Mouse (Mus musculus): ENCODE measurements around the gene Numbl. TPM values are rescaled to one million over a fixed set of nuclear protein-coding genes. Genes with fewer than 3 reads are reported as not detected.

The Numbl gene
- polyA plus RNA-seq, 1 experiment: 11.7 TPM

GRCm38 (mm10) chr7:27260856-27261255, 2.6 kb downstream of the Numbl start:
- peaks cover 5% of the 10 kb centered on the region for H3K79me2 ChIP-seq (ENCODE audit: control insufficient read depth, insufficient read depth)
- no peaks in the 10 kb centered on the region for H3K27me3 ChIP-seq (ENCODE audit: control insufficient read depth, insufficient read depth, insufficient read length)
- TF ChIP-seq CEBPB (IDR thresholded peaks at IDR 0.05; ENCODE audit: low read depth) (no peak), CTCF (IDR thresholded peaks at IDR 0.05; ENCODE audit: control insufficient read depth, insufficient read depth, insufficient read length) (no peak), MYOG (IDR thresholded peaks at IDR 0.05; ENCODE audit: control insufficient read depth, extremely low read depth, insufficient read length) (no peak), USF1 (IDR thresholded peaks at IDR 0.05; ENCODE audit: low read depth) (no peak), MAX (IDR thresholded peaks at IDR 0.05) (no peak), MYOD1 (IDR thresholded peaks at IDR 0.05; ENCODE audit: control insufficient read depth, insufficient read length, low read depth) (no peak), FOSL1 (IDR thresholded peaks at IDR 0.05; ENCODE audit: insufficient read depth, low read length, poor library complexity, severe bottlenecking) (no peak)
- no peak overlapping the region for H3ac ChIP-seq (ENCODE audit: control insufficient read depth, insufficient read length, low read depth)
- no peaks in the 10 kb centered on the region for H3K36me3 ChIP-seq (ENCODE audit: control insufficient read depth, insufficient read depth)
- H3K79me3 ChIP-seq (ENCODE audit: low read depth): no peaks in the 10 kb centered on the region
- H3K4me3 ChIP-seq (ENCODE audit: insufficient read depth, poor library complexity, severe bottlenecking): no peak overlapping the region

GRCm38 (mm10) chr7:27261888-27262287, 3.7 kb downstream of the Numbl start:
- no peaks in the 10 kb centered on the region for H3K36me3 ChIP-seq (ENCODE audit: control insufficient read depth, insufficient read depth)
- H3K4me3 ChIP-seq (ENCODE audit: insufficient read depth, poor library complexity, severe bottlenecking): no peak overlapping the region
- no peak for TF ChIP-seq USF1 (IDR thresholded peaks at IDR 0.05; ENCODE audit: low read depth)
- TF ChIP-seq MYOG (IDR thresholded peaks at IDR 0.05; ENCODE audit: control insufficient read depth, extremely low read depth, insufficient read length): no peak
- no peak for TF ChIP-seq CEBPB (IDR thresholded peaks at IDR 0.05; ENCODE audit: low read depth)
- TF ChIP-seq FOSL1 (IDR thresholded peaks at IDR 0.05; ENCODE audit: insufficient read depth, low read length, poor library complexity, severe bottlenecking): no peak
- TF ChIP-seq MAX (IDR thresholded peaks at IDR 0.05): no peak
- no peak for TF ChIP-seq MYOD1 (IDR thresholded peaks at IDR 0.05; ENCODE audit: control insufficient read depth, insufficient read length, low read depth)
- TF ChIP-seq CTCF (IDR thresholded peaks at IDR 0.05; ENCODE audit: control insufficient read depth, insufficient read depth, insufficient read length): no peak
- H3K79me2 ChIP-seq (ENCODE audit: control insufficient read depth, insufficient read depth): peaks cover 5% of the 10 kb centered on the region
- no peak overlapping the region for H3ac ChIP-seq (ENCODE audit: control insufficient read depth, insufficient read length, low read depth)
- H3K79me3 ChIP-seq (ENCODE audit: low read depth): no peaks in the 10 kb centered on the region
- no peaks in the 10 kb centered on the region for H3K27me3 ChIP-seq (ENCODE audit: control insufficient read depth, insufficient read depth, insufficient read length)

GRCm38 (mm10) chr7:27264761-27265160, 6.5 kb downstream of the Numbl start:
- Histone ChIP-seq H3K36me3 (ENCODE audit: control insufficient read depth, insufficient read depth) (no peaks in the 10 kb centered on the region), H3K4me3 (ENCODE audit: insufficient read depth, poor library complexity, severe bottlenecking) (no peak overlapping the region), H3K27me3 (ENCODE audit: control insufficient read depth, insufficient read depth, insufficient read length) (no peaks in the 10 kb centered on the region), H3K79me2 (ENCODE audit: control insufficient read depth, insufficient read depth) (peaks cover 5% of the 10 kb centered on the region), H3K79me3 (ENCODE audit: low read depth) (no peaks in the 10 kb centered on the region), H3ac (ENCODE audit: control insufficient read depth, insufficient read length, low read depth) (no peak overlapping the region)
- TF ChIP-seq MYOD1 (IDR thresholded peaks at IDR 0.05; ENCODE audit: control insufficient read depth, insufficient read length, low read depth): no peak
- no peak for TF ChIP-seq FOSL1 (IDR thresholded peaks at IDR 0.05; ENCODE audit: insufficient read depth, low read length, poor library complexity, severe bottlenecking)

GRCm38 (mm10) chr7:27266515-27267128, 8.4 kb downstream of the Numbl start:
- Histone ChIP-seq H3K4me3 (ENCODE audit: insufficient read depth, poor library complexity, severe bottlenecking) (no peak overlapping the region), H3K36me3 (ENCODE audit: control insufficient read depth, insufficient read depth) (no peaks in the 10 kb centered on the region), H3K79me2 (ENCODE audit: control insufficient read depth, insufficient read depth) (no peaks in the 10 kb centered on the region), H3K79me3 (ENCODE audit: low read depth) (no peaks in the 10 kb centered on the region), H3K27me3 (ENCODE audit: control insufficient read depth, insufficient read depth, insufficient read length) (no peaks in the 10 kb centered on the region), H3ac (ENCODE audit: control insufficient read depth, insufficient read length, low read depth) (no peak overlapping the region)
- TF ChIP-seq MAX (IDR thresholded peaks at IDR 0.05) (no peak), MYOD1 (IDR thresholded peaks at IDR 0.05; ENCODE audit: control insufficient read depth, insufficient read length, low read depth) (no peak), FOSL1 (IDR thresholded peaks at IDR 0.05; ENCODE audit: insufficient read depth, low read length, poor library complexity, severe bottlenecking) (no peak), MYOG (IDR thresholded peaks at IDR 0.05; ENCODE audit: control insufficient read depth, extremely low read depth, insufficient read length) (no peak), USF1 (IDR thresholded peaks at IDR 0.05; ENCODE audit: low read depth) (no peak), CEBPB (IDR thresholded peaks at IDR 0.05; ENCODE audit: low read depth) (no peak), CTCF (IDR thresholded peaks at IDR 0.05; ENCODE audit: control insufficient read depth, insufficient read depth, insufficient read length) (no peak)

GRCm38 (mm10) chr7:27271423-27271822, 13.2 kb downstream of the Numbl start:
- no peak for TF ChIP-seq MYOD1 (IDR thresholded peaks at IDR 0.05; ENCODE audit: control insufficient read depth, insufficient read length, low read depth)
- Histone ChIP-seq H3K27me3 (ENCODE audit: control insufficient read depth, insufficient read depth, insufficient read length) (no peaks in the 10 kb centered on the region), H3K36me3 (ENCODE audit: control insufficient read depth, insufficient read depth) (no peaks in the 10 kb centered on the region), H3ac (ENCODE audit: control insufficient read depth, insufficient read length, low read depth) (no peak overlapping the region), H3K4me3 (ENCODE audit: insufficient read depth, poor library complexity, severe bottlenecking) (no peak overlapping the region), H3K79me2 (ENCODE audit: control insufficient read depth, insufficient read depth) (no peaks in the 10 kb centered on the region), H3K79me3 (ENCODE audit: low read depth) (no peaks in the 10 kb centered on the region)

GRCm38 (mm10) chr7:27273739-27274351, 15.6 kb downstream of the Numbl start:
- Histone ChIP-seq H3K4me3 (ENCODE audit: insufficient read depth, poor library complexity, severe bottlenecking) (no peak overlapping the region), H3K79me3 (ENCODE audit: low read depth) (no peaks in the 10 kb centered on the region), H3K79me2 (ENCODE audit: control insufficient read depth, insufficient read depth) (no peaks in the 10 kb centered on the region), H3K36me3 (ENCODE audit: control insufficient read depth, insufficient read depth) (no peaks in the 10 kb centered on the region), H3K27me3 (ENCODE audit: control insufficient read depth, insufficient read depth, insufficient read length) (no peaks in the 10 kb centered on the region), H3ac (ENCODE audit: control insufficient read depth, insufficient read length, low read depth) (no peak overlapping the region)
- no peak for TF ChIP-seq CEBPB (IDR thresholded peaks at IDR 0.05; ENCODE audit: low read depth)
- no peak for TF ChIP-seq FOSL1 (IDR thresholded peaks at IDR 0.05; ENCODE audit: insufficient read depth, low read length, poor library complexity, severe bottlenecking)
- no peak for TF ChIP-seq MAX (IDR thresholded peaks at IDR 0.05)
- TF ChIP-seq CTCF (IDR thresholded peaks at IDR 0.05; ENCODE audit: control insufficient read depth, insufficient read depth, insufficient read length): no peak
- TF ChIP-seq USF1 (IDR thresholded peaks at IDR 0.05; ENCODE audit: low read depth): no peak
